Mouse (Mus musculus): ENCODE results near the gene Nexn. TPM values are rescaled to one million over a fixed set of nuclear protein-coding genes. Genes with fewer than 3 reads are reported as not detected.
"Not testable (repeated sequence)": the region's sequence is repeated elsewhere in the genome, so short reads cannot be mapped to it uniquely, and the experiment has no call there.

Gene Nexn
- 3.1 and 3.8 TPM in 2 replicates for polyA plus RNA-seq (2015; fragmentation: Nextera tagmentation; extraction: Ambion mirVana)

- 4% methylated on average over 13 of the region's 13 CpGs for WGBS
- 0 out of 2 replicates have a peak, but pooled peaks have one; percentile 7 for ATAC-seq (ENCODE audit: low FRiP score)
These were observed at the start of gene Nexn for GRCm38 (mm10) chr3:152266036-152266421. Gene Nexn (minus strand): TSS chr3:152266350.

GRCm38 (mm10) chr3:152315613-152316012 lies 49.5 kb upstream of the Nexn start:
- Histone ChIP-seq H3K9me3 (no peaks in the 10 kb centered on the region), H3K4me3 (no peak overlapping the region), H3K9ac (no peak overlapping the region), H3K4me2 (no peak overlapping the region), H3K36me3 (peaks cover 40% of the 10 kb centered on the region), H3K27ac (no peak overlapping the region), H3K4me1 (replicated peaks) (no peaks in the 10 kb centered on the region), H3K27me3 (no peaks in the 10 kb centered on the region)
- 13% methylated on average over 7 of the region's 7 CpGs for WGBS
- ATAC-seq (ENCODE audit: low FRiP score): peak; percentile 68; the same call in 1 of the 2 replicates

More at GRCm38 (mm10) chr3:152266036-152266421, at the start of gene Nexn:
- Histone ChIP-seq H3K4me3 (peak within 1 kb of the TSS; percentile 55), H3K27me3 (peaks cover 55% of the 10 kb centered on the region), H3K9ac (peak within 1 kb of the TSS; percentile 76), H3K9me3 (no peaks in the 10 kb centered on the region), H3K4me2 (peak within 1 kb of the TSS; percentile 99), H3K27ac (no peak within 1 kb of the TSS), H3K4me1 (replicated peaks) (peaks cover 26% of the 10 kb centered on the region), H3K36me3 (no peaks in the 10 kb centered on the region)

GRCm38 (mm10) chr3:152314666-152315065 lies 48.5 kb upstream of the Nexn start:
- H3K9me3 ChIP-seq; H3K4me2 ChIP-seq; H3K27ac ChIP-seq; H3K9ac ChIP-seq; H3K27me3 ChIP-seq; H3K4me3 ChIP-seq; H3K4me1 ChIP-seq (replicated peaks); ATAC-seq (ENCODE audit: low FRiP score): not testable (repeated sequence)
- WGBS: 84% methylated on average over 14 of the region's 14 CpGs
- peaks cover 39% of the 10 kb centered on the region for H3K36me3 ChIP-seq

GRCm38 (mm10) chr3:152309250-152309645 lies 43.1 kb upstream of the Nexn start:
- H3K9ac ChIP-seq: no peak overlapping the region
- 96% methylated on average over 9 of the region's 9 CpGs for WGBS

GRCm38 (mm10) chr3:152308485-152309249 lies 42.5 kb upstream of the Nexn start:
- H3K4me3 ChIP-seq: no peak overlapping the region
- H3K27ac ChIP-seq: 0 out of 2 replicates have a peak overlapping the region, but pooled peaks have one; percentile 19
- no peak overlapping the region for H3K9ac ChIP-seq
- H3K4me2 ChIP-seq: no peak overlapping the region
- ATAC-seq (ENCODE audit: low FRiP score): no peak
- no peaks in the 10 kb centered on the region for H3K27me3 ChIP-seq
- no peaks in the 10 kb centered on the region for H3K4me1 ChIP-seq (replicated peaks)
- no peaks in the 10 kb centered on the region for H3K9me3 ChIP-seq
- 81% methylated on average over 10 of the region's 10 CpGs for WGBS
- H3K36me3 ChIP-seq: peaks cover 49% of the 10 kb centered on the region

More at GRCm38 (mm10) chr3:152309250-152309645, 43.1 kb upstream of the Nexn start:
- Histone ChIP-seq H3K9me3 (no peaks in the 10 kb centered on the region), H3K4me2 (no peak overlapping the region), H3K4me1 (replicated peaks) (no peaks in the 10 kb centered on the region), H3K27ac (no peak overlapping the region), H3K4me3 (no peak overlapping the region), H3K27me3 (no peaks in the 10 kb centered on the region), H3K36me3 (peaks cover 51% of the 10 kb centered on the region)
- no peak for ATAC-seq (ENCODE audit: low FRiP score)

- Histone ChIP-seq H3K9me3 (no peaks in the 10 kb centered on the region), H3K4me2 (no peak overlapping the region), H3K36me3 (peaks cover 55% of the 10 kb centered on the region), H3K9ac (no peak overlapping the region), H3K27ac (no peak overlapping the region), H3K27me3 (no peaks in the 10 kb centered on the region), H3K4me1 (replicated peaks) (no peaks in the 10 kb centered on the region), H3K4me3 (no peak overlapping the region)
- ATAC-seq (ENCODE audit: low FRiP score): no peak
- 90% methylated on average over 4 of the region's 4 CpGs for WGBS
These were observed 39.8 kb upstream of the Nexn start for GRCm38 (mm10) chr3:152305971-152306370.

- ATAC-seq (ENCODE audit: low FRiP score): no peak
- Histone ChIP-seq H3K27me3 (no peaks in the 10 kb centered on the region), H3K4me1 (replicated peaks) (no peaks in the 10 kb centered on the region), H3K4me3 (no peak overlapping the region), H3K9ac (no peak overlapping the region), H3K4me2 (no peak overlapping the region), H3K9me3 (no peaks in the 10 kb centered on the region), H3K36me3 (peaks cover 56% of the 10 kb centered on the region), H3K27ac (no peak overlapping the region)
- WGBS: 88% methylated on average over 8 of the region's 8 CpGs
These were observed 38.9 kb upstream of the Nexn start for GRCm38 (mm10) chr3:152305080-152305479.

GRCm38 (mm10) chr3:152304093-152304815 lies 38.1 kb upstream of the Nexn start:
- H3K9me3 ChIP-seq: no peaks in the 10 kb centered on the region

GRCm38 (mm10) chr3:152302991-152303390 lies 36.8 kb upstream of the Nexn start:
- Histone ChIP-seq H3K4me3 (no peak overlapping the region), H3K27ac (no peak overlapping the region), H3K36me3 (peaks cover 48% of the 10 kb centered on the region), H3K27me3 (no peaks in the 10 kb centered on the region), H3K9ac (no peak overlapping the region), H3K9me3 (no peaks in the 10 kb centered on the region), H3K4me2 (no peak overlapping the region), H3K4me1 (replicated peaks) (no peaks in the 10 kb centered on the region)
- WGBS: 77% methylated on average over 9 of the region's 9 CpGs
- no peak for ATAC-seq (ENCODE audit: low FRiP score)

More at GRCm38 (mm10) chr3:152304093-152304815, 38.1 kb upstream of the Nexn start:
- Histone ChIP-seq H3K27me3 (no peaks in the 10 kb centered on the region), H3K9ac (no peak overlapping the region), H3K4me2 (no peak overlapping the region), H3K27ac (no peak overlapping the region), H3K4me3 (no peak overlapping the region), H3K4me1 (replicated peaks) (no peaks in the 10 kb centered on the region), H3K36me3 (peaks cover 54% of the 10 kb centered on the region)
- ATAC-seq (ENCODE audit: low FRiP score): no peak
- 77% methylated on average over 6 of the region's 6 CpGs for WGBS

- ATAC-seq (ENCODE audit: low FRiP score): no peak
- Histone ChIP-seq H3K4me3 (no peak overlapping the region), H3K27me3 (no peaks in the 10 kb centered on the region), H3K4me1 (replicated peaks) (no peaks in the 10 kb centered on the region), H3K27ac (no peak overlapping the region), H3K36me3 (peaks cover 62% of the 10 kb centered on the region), H3K4me2 (no peak overlapping the region), H3K9me3 (no peaks in the 10 kb centered on the region), H3K9ac (no peak overlapping the region)
- 94% methylated on average over 14 of the region's 14 CpGs for WGBS
These were observed 34.5 kb upstream of the Nexn start for GRCm38 (mm10) chr3:152300376-152301337.

- Histone ChIP-seq H3K36me3 (peaks cover 64% of the 10 kb centered on the region), H3K27ac (no peak overlapping the region), H3K27me3 (no peaks in the 10 kb centered on the region), H3K4me2 (no peak overlapping the region), H3K4me1 (replicated peaks) (no peaks in the 10 kb centered on the region), H3K9ac (no peak overlapping the region), H3K9me3 (no peaks in the 10 kb centered on the region), H3K4me3 (no peak overlapping the region)
- ATAC-seq (ENCODE audit: low FRiP score): no peak
- WGBS: 91% methylated on average over 5 of the region's 5 CpGs
These were observed 29.7 kb upstream of the Nexn start for GRCm38 (mm10) chr3:152295896-152296295.

- no peak overlapping the region for H3K27ac ChIP-seq
- no peak for ATAC-seq (ENCODE audit: low FRiP score)
- no peak overlapping the region for H3K4me3 ChIP-seq
- H3K9ac ChIP-seq: no peak overlapping the region
- H3K27me3 ChIP-seq: no peaks in the 10 kb centered on the region
- no peaks in the 10 kb centered on the region for H3K4me1 ChIP-seq (replicated peaks)
- peaks cover 71% of the 10 kb centered on the region for H3K36me3 ChIP-seq
- H3K4me2 ChIP-seq: no peak overlapping the region
- 79% methylated on average over 3 of the region's 3 CpGs for WGBS
- H3K9me3 ChIP-seq: no peaks in the 10 kb centered on the region
These were observed 28.2 kb upstream of the Nexn start for GRCm38 (mm10) chr3:152294400-152294799.
